Mouse (Mus musculus) lung, postnatal 0 days (tissue): ENCODE data around the gene Sh2b1.

Experiments used
- CTCF ChIP-seq: IDR thresholded peaks from 2 replicates; pipeline ENCODE4 v1.5.1; 2016; ENCODE audit warnings: antibody characterized with exemption, mild to moderate bottlenecking
- EP300 ChIP-seq: IDR thresholded peaks from 2 replicates; pipeline ENCODE4 v1.6.1; 2016; ENCODE audit warnings: antibody characterized with exemption, mild to moderate bottlenecking, control low read depth

DNA sequence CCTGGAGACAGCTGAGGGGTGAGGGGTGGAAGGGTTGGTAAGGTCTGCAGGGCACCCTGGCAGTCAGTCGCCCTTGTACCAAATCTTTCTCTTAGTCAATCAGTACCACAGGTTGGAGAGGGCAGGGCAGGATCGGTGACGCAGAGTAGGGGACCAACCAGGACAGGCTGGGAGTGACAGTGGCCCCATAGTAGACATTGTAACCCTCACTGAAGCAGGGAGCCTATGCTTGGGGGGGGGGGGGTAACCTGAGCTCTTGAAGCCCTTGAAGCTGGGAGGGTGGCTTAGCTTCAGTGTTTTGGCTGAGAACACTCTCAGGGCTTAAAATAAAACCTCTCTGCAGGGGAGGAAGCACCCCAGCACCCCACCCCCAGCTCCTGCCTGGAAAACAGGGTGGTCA is 13.6 kb downstream of the Sh2b1 start:
- no peak for TF ChIP-seq CTCF
- TF ChIP-seq EP300, result no peak
